Mouse (Mus musculus): Measurements from ENCODE around the gene Jmy. TPM values are rescaled to one million over a fixed set of nuclear protein-coding genes. Genes with fewer than 3 reads are reported as not detected.
"Not testable (repeated sequence)": the region's sequence is repeated elsewhere in the genome, so short reads cannot be mapped to it uniquely, and the experiment has no call there.

Gene Jmy
- total RNA-seq (2022) = 10 to 100 TPM; 26.1 to 30.3 (median 28.5) TPM

GRCm38 (mm10) chr13:93499167-93499972 is at the start of gene Jmy:
TSS of gene Jmy (minus strand) at chr13:93499808.
- DNase-seq (ENCODE audit: low spot score in 2 of 2) = peak; percentile 62 to 78

GRCm38 (mm10) chr13:93547641-93548040 is 48.0 kb upstream of the Jmy start:
- no peak for DNase-seq (ENCODE audit: low spot score in 2 of 2)

- DNase-seq (ENCODE audit: low spot score in 2 of 2) = no peak
These were observed 46.4 kb upstream of the Jmy start for GRCm38 (mm10) chr13:93546011-93546410.

GRCm38 (mm10) chr13:93544274-93544673 is 44.7 kb upstream of the Jmy start:
- no peak for DNase-seq (ENCODE audit: low spot score in 2 of 2)

GRCm38 (mm10) chr13:93539311-93539710 is 39.7 kb upstream of the Jmy start:
- DNase-seq (ENCODE audit: low spot score in 2 of 2) = no peak

GRCm38 (mm10) chr13:93518753-93519319 is 19.2 kb upstream of the Jmy start:
- DNase-seq (ENCODE audit: low spot score in 2 of 2) = no peak

- no peak for DNase-seq (ENCODE audit: low spot score in 2 of 2)
These were observed 17.6 kb upstream of the Jmy start for GRCm38 (mm10) chr13:93517223-93517622.

- no peak for DNase-seq (ENCODE audit: low spot score in 2 of 2)
These were observed 14.6 kb upstream of the Jmy start for GRCm38 (mm10) chr13:93514000-93514795.

GRCm38 (mm10) chr13:93510447-93511180 is 11.0 kb upstream of the Jmy start:
- peak in 1 of 2 experiments; percentile 8 for DNase-seq (ENCODE audit: low spot score in 2 of 2)

- DNase-seq (ENCODE audit: low spot score in 2 of 2) = not testable (repeated sequence)
These were observed 7.3 kb upstream of the Jmy start for GRCm38 (mm10) chr13:93506920-93507319.

- no peak for DNase-seq (ENCODE audit: low spot score in 2 of 2)
These were observed 2.1 kb upstream of the Jmy start for GRCm38 (mm10) chr13:93501724-93502123.

GRCm38 (mm10) chr13:93499973-93500633 is 495 bp upstream of the Jmy start:
- DNase-seq (ENCODE audit: low spot score in 2 of 2) = no peak

- peak; percentile 8 to 15 for DNase-seq (ENCODE audit: low spot score in 2 of 2)
These were observed 1.1 kb downstream of the Jmy start for GRCm38 (mm10) chr13:93498211-93499166.

GRCm38 (mm10) chr13:93496977-93497376 is 2.6 kb downstream of the Jmy start:
- no peak for DNase-seq (ENCODE audit: low spot score in 2 of 2)

GRCm38 (mm10) chr13:93488510-93488909 is 11.1 kb downstream of the Jmy start:
- no peak for DNase-seq (ENCODE audit: low spot score in 2 of 2)

- no peak for DNase-seq (ENCODE audit: low spot score in 2 of 2)
These were observed 11.9 kb downstream of the Jmy start for GRCm38 (mm10) chr13:93487734-93488133.

GRCm38 (mm10) chr13:93484276-93484675 is 15.3 kb downstream of the Jmy start:
- DNase-seq (ENCODE audit: low spot score in 2 of 2) = no peak

- DNase-seq (ENCODE audit: low spot score in 2 of 2) = no peak
These were observed 18.5 kb downstream of the Jmy start for GRCm38 (mm10) chr13:93481110-93481509.

GRCm38 (mm10) chr13:93478344-93478743 is 21.3 kb downstream of the Jmy start:
- DNase-seq (ENCODE audit: low spot score in 2 of 2) = no peak

GRCm38 (mm10) chr13:93468355-93468754 is 31.3 kb downstream of the Jmy start:
- no peak for DNase-seq (ENCODE audit: low spot score in 2 of 2)
